Comparison of ENCODE assay signal across 9 mouse cellular contexts in genomic region chr1:73902171-73902991, GRCm38 (mm10).
DNase-seq lines count a peak whose midpoint lies in the region; ATAC-seq lines count a peak whose summit lies in the region.
"Had no signal": no experiment of that assay in that cellular context is flagged by ENCODE, and none has a peak within 500 bp of the region (broad histone marks: within the 10 kb centered on the region; RNA-seq: fewer than 3 reads in every experiment).

No protein-coding gene starts in this region.

- H3K27ac ChIP-seq in heart, embryonic 10.5 days: peak overlapping the region; percentile 53; the same call in 1 of the 2 replicates
- no peak overlapping the region for H3K27ac ChIP-seq in liver, embryonic 13.5 days
- H3K27ac ChIP-seq in neural tube, embryonic 12.5 days: no peak overlapping the region
- H3K27ac ChIP-seq: macrophage had no signal

- H3K9ac ChIP-seq in liver, embryonic 13.5 days: no peak overlapping the region
- no peak overlapping the region for H3K9ac ChIP-seq in neural tube, embryonic 12.5 days

- H3K36me3 ChIP-seq in heart, embryonic 10.5 days: peaks cover 4% of the 10 kb centered on the region; the same call in 1 of the 2 replicates
- H3K36me3 ChIP-seq in liver, embryonic 13.5 days: no peaks in the 10 kb centered on the region
- no peaks in the 10 kb centered on the region; the same call in 1 of the 2 replicates for H3K36me3 ChIP-seq in neural tube, embryonic 12.5 days

- H3K4me1 ChIP-seq in heart, embryonic 10.5 days: peaks cover 35% of the 10 kb centered on the region
- H3K4me1 ChIP-seq in liver, embryonic 13.5 days (replicated peaks): 0 out of 2 replicates have a peak, but pooled peaks cover 2% of the 10 kb centered on the region
- peaks cover 6% of the 10 kb centered on the region; the same call in 1 of the 2 replicates for H3K4me1 ChIP-seq in neural tube, embryonic 12.5 days

- DNase-seq in adrenal gland, postnatal 10 days: peak; percentile 82
- peak; percentile 73 for DNase-seq in embryo, embryonic 11.5 days (ENCODE audit: low read depth, low spot score)
- DNase-seq in heart, embryonic 10.5 days (ENCODE audit: low spot score): peak; percentile 86
- peak; percentile 86 for DNase-seq in kidney, postnatal 10 days
- peak; percentile 29 for DNase-seq in liver, embryonic 13.5 days
- DNase-seq in testis, postnatal 10 days (ENCODE audit: low spot score): peak; percentile 84

- WGBS in heart, embryonic 10.5 days: 24% methylated on average over 16 of the region's 16 CpGs
- WGBS in liver, embryonic 13.5 days (ENCODE audit: insufficient replicate concordance): 17% methylated on average over 15 of the region's 16 CpGs
- WGBS in neural tube, embryonic 12.5 days: 16% methylated on average over 16 of the region's 16 CpGs

- no peaks in the 10 kb centered on the region for H3K27me3 ChIP-seq in heart, embryonic 10.5 days (ENCODE audit: insufficient read depth, poor library complexity, severe bottlenecking)
- H3K27me3 ChIP-seq in liver, embryonic 13.5 days: no peaks in the 10 kb centered on the region
- no peaks in the 10 kb centered on the region; the same call in 1 of the 2 replicates for H3K27me3 ChIP-seq in neural tube, embryonic 12.5 days (replicated peaks)

- no peak overlapping the region for H3K4me2 ChIP-seq in liver, embryonic 13.5 days
- no peak overlapping the region; the same call in 1 of the 2 replicates for H3K4me2 ChIP-seq in neural tube, embryonic 12.5 days (replicated peaks)

- no peaks in the 10 kb centered on the region for H3K9me3 ChIP-seq in heart, embryonic 10.5 days
- no peaks in the 10 kb centered on the region for H3K9me3 ChIP-seq in liver, embryonic 13.5 days (replicated peaks)
- no peaks in the 10 kb centered on the region for H3K9me3 ChIP-seq in neural tube, embryonic 12.5 days

- no peak overlapping the region for H3K4me3 ChIP-seq in heart, embryonic 10.5 days
- no peak overlapping the region for H3K4me3 ChIP-seq in liver, embryonic 13.5 days (replicated peaks)
- H3K4me3 ChIP-seq in neural tube, embryonic 12.5 days: no peak overlapping the region

- peak; percentile 75 for ATAC-seq in CD4-positive, CD25-positive, alpha-beta regulatory T cell, adult 4 months
- ATAC-seq in liver, embryonic 13.5 days (ENCODE audit: low read depth): no peak
- peak; percentile 63 for ATAC-seq in neural tube, embryonic 12.5 days (ENCODE audit: low FRiP score, low read depth)

Comparison
In these comparisons a context has a peak if more than half of its experiments do, and no peak if none do; other contexts are left out.
1. DNase-seq: peak in every context shown above with its lines; median percentile 86 in heart, embryonic 10.5 days; 86 in kidney, postnatal 10 days; 84 in testis, postnatal 10 days; 82 in adrenal gland, postnatal 10 days; 73 in embryo, embryonic 11.5 days; 29 in liver, embryonic 13.5 days.